Mouse (Mus musculus) retina, embryonic 14.5 days (tissue): ENCODE measurements at regions not wholly inside any gene's neighbourhood (a gene's known extent, or its start where the extent isn't known, plus 50 kb on each side); places are given as distances from the start of the nearest gene placed in this dataset.

ENCODE experiments used
- DNase-seq: peaks from one replicate; pipeline ENCODE4 v3.0.0-alpha.2; 2015; ENCODE audit warnings: low spot score

- no peak for DNase-seq
Measured at GRCm38 (mm10) chr6:81733527-81733926, 189.9 kb upstream of the Gcfc2 start.

- no peak for DNase-seq
Measured at GRCm38 (mm10) chr6:81738466-81738865, 185.0 kb upstream of the Gcfc2 start.

- DNase-seq = no peak
Measured at GRCm38 (mm10) chr6:81749681-81750080, 173.8 kb upstream of the Gcfc2 start.

DNA sequence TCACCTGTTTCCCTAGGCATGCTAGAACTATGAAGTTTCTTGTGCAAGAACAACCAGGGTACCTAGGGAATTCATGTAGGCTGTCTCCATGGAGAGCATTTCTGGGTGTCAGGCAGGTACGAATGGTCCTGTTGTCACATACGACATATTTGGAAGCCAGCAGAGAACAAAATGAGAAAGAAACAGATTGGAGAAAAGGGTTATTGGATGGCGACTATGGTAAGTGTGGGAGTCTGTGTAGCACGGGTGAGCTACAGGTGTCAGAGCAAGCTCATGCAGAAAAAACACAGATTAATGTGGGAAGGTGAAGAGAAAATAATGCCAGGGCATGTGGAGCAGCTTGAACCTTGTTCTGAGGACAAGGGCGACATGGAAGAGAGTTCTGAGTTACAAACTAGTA is 171.8 kb upstream of the Gcfc2 start:
- no peak for DNase-seq

GRCm38 (mm10) chr6:81756242-81756641 is 167.2 kb upstream of the Gcfc2 start:
- no peak for DNase-seq

GRCm38 (mm10) chr6:81758876-81759275 is 164.6 kb upstream of the Gcfc2 start:
- no peak for DNase-seq

DNA sequence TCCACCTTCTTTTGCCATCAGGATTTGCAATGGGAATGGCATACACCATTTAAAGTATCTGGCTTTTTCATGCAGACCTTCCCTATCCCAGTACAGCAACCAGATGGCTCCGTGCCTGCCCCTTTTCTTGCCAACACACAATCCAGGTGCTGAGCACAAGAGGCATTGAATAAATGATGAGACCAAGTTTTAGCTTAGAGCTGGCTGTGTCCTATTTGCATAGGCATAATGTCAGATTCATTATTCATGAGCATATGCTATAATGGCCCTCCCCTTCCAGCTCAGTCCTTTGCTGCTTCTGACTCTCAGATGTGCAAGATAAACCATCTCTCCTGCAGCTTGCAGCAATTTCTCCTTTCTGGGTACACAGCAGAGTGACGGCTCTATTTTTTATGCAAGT is 163.3 kb upstream of the Gcfc2 start:
- DNase-seq = peak; percentile 9

DNA sequence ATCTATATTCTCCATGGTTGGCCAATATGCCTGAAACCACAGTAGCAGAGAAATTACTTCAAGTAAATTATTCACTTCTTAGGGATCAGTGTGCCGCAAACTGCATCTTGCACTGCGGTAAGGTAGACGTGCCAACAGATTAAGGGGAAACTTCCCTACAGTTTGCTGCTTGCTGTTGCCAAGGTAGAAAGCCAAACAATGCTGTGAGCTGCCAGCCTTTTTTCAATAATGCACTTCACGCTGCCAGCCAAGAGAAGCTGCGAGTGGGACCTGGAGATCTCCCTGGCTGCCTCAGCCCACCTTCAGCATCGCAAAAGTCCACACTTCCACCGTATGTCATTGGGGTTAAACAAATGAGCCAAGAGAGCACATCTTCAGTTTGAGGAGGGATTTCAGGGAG is 157.6 kb upstream of the Gcfc2 start:
- no peak for DNase-seq

GRCm38 (mm10) chr6:81766800-81767199 is 156.7 kb upstream of the Gcfc2 start:
- DNase-seq = no peak

- DNase-seq = peak; percentile 83
Measured at GRCm38 (mm10) chr6:81768669-81769537, 154.6 kb upstream of the Gcfc2 start.

DNA sequence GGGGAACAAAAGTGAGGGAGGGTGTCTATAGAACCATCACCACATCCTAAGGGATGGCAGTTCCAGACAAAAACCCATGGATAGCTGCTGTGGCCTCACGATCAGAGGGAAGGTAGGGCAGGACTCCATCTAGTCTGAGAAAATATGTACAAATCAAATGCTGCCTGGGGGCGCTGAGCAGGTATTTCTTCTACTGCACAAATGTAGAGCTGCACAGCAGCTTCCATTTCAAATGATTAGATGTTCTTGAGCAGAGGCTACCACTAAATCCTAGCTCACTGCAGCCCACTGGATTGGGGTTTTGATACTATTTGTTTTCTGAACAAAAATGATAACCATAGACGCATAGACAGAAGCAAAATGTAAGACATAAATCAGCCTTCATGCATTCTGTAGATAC is 153.2 kb upstream of the Gcfc2 start:
- DNase-seq = no peak

DNA sequence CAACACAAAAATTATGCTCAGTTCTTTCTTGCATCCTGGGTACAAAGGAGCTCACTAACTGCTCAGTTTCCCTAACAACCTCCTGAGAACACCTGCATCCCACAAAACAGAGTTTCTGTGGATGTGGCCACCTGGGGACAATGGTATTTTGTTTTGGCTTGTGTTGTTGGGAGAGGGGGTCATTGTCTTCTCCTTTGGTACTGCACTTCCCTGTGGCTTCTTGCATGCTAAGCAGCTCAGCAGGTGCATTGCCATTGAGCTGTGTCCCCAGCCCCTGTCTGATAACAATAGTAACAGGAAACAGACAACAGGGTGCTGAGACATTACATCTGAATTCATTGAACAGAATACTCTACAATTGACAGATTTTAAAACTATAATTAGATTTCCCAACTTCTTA is 151.6 kb upstream of the Gcfc2 start:
- DNase-seq = no peak

GRCm38 (mm10) chr6:81782131-81782530 is 141.3 kb upstream of the Gcfc2 start:
- DNase-seq = no peak

DNA sequence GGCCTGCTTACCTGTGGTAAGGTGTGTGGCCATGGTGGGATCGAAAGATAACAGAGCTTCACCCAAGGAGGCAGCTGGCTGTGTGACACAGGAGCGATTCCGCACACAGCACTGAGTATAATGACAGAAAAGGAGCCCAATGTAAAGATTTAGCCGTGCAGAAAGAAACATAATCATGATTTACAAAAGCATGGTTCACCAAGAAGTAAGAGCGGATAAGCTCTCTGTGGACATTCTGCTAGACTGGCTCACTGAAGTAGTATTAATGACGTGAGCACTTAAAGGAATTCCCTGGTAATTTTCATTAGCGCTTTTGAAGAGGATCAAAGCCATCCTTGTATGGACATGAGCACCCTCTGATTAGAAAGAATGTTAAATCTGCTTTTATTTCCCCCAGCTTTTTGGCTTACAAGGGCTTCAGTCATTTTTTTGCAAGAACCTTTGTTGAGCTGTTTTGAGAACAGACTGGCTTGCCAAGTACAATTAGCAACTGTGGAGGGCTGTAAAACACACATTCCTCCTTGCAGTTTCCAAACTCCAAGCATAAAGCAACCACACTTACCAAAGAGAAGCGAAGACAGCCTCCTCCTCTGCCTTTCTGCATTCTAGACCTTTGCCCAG is 140.5 kb upstream of the Gcfc2 start:
- DNase-seq = no peak

DNA sequence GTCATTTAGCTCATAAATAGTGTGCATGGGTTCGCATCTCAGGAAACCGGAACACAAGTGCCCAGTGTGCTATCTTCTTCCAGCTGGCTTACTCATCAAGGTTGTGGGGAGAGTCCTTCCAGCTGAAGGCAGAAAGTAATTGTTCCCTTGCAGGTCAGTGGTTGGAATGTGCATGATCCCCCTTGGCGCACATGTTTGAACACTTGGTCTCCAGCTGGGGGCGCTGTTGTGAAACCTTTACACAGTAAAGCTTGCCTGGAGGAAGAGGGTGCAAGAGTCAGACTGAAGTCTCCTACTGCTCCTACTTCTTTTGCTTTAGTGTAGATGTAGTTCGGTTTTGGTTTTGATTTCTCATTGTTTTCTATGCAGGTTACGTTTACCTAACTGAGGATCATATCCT is 128.2 kb upstream of the Gcfc2 start:
- peak; percentile 14 for DNase-seq

GRCm38 (mm10) chr6:81800822-81801221 is 122.6 kb upstream of the Gcfc2 start:
- DNase-seq = no peak

DNA sequence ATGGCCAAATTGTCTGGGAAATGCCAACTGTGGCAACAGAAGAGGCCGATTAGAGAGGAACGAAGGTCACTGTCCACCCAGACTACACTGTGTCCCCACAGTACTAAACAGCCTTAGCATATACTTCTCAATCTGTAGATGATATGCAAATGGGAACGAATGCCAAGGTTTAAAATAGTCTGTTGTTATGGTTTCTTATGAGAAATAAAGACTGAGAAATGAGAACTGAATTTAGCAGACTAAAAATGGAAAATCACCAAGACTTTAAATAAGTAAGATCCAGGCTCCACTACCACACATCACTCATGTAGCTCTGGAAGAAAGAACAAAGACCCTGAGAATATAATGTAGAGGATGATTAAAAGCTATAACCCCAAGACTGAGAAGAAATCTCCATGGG is 121.7 kb upstream of the Gcfc2 start:
- DNase-seq = no peak

DNA sequence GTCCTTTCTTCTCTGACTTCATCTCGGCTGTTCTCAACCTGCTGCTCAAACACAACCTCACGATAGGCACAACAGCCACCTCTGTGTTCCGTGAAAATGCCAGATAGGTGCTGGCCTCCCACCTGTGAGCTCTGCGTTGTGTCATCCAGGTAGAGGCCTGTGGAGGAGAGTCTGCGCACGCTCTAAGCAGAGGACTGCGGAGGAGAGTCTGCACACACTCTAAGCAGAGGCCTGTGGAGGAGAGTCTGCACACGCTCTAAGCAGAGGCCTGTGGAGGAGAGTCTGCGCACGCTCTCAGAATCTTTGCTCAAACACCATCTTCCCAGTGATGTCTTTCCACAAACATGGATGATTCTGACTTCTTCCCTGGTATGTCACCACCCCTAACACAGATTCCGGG is 117.5 kb upstream of the Gcfc2 start:
- no peak for DNase-seq

DNA sequence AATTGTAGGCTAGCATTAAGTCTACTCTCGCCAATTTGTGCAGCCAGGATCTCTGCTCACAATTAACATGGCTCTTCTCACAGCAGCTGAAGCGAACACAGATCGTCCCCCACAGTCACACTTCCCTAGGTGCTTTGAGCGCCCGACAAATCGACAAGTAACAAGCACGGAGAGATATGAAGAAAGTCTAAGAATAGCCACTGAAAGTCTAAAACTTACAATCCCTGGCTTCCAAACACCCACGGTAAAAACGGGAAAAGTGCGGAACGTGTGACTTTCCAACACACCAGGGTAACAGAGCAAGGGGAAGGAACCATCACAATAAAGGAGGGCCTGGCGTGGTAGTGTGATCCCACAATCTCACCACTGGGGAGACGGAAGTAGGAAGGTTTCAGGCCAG is 114.8 kb upstream of the Gcfc2 start:
- DNase-seq = no peak

DNA sequence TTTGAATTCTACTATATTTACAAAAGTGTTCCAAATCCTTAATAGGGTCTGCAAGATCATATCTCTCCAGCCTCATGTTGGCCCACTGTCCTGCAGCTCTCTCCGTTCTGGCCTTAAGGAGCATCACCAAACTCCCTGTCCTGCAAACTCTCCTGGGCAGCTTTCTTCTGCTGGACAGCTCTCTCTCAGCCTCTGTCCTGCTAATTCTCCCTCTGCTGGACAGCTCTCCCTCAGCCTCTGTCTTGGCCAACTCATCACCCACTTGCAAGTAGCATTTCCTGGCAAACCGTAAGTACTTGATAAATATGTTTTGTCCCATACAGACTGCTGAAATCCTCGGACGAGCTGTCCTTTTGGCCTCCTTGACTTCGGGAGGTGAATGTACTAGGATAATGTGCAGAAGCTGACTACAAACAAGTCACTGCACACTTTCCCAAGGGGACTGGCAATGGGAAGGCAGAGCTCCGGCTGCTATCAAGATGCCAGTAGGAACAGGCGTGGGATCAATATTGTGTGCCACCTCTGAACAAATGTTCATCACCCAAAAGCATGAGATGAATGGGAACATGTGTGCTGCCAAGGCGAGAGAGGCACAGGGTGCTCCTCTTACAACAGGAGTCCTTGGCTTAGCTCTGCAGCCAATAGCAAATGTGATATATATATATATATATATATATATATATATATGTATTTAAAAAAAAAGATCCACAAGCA is 108.1 kb upstream of the Gcfc2 start:
- DNase-seq = no peak

DNA sequence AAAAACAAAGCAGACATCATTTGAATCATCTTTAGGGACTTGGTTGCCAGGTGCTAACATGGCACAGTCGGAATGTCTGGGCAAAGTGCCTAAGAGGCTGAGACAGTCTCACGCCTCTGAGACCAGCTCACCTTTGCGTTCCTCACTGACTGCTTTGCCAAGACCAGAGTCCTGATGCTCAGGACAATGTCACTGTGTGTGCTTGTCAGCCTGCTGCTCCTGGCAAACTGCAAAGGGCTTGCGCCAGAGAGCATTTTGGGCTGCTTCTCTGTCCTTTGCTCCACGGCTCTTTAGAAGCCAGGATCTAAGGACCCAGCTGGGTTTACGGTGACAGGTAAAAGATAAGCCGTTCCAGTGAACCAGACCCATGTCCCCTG is 107.5 kb upstream of the Gcfc2 start:
- no peak for DNase-seq

- DNase-seq = peak; percentile 82
Measured at GRCm38 (mm10) chr6:81817050-81817827, 106.2 kb upstream of the Gcfc2 start.
